Mouse (Mus musculus): Measurements from ENCODE around the gene Adgrg2. TPM values are rescaled to one million over a fixed set of nuclear protein-coding genes. Genes with fewer than 3 reads are reported as not detected.

The Adgrg2 gene
- 0.69 and 0.99 TPM in 2 replicates for polyA plus RNA-seq (2014; fragmentation: Nextera tagmentation; extraction: Ambion mirVana)

DNA sequence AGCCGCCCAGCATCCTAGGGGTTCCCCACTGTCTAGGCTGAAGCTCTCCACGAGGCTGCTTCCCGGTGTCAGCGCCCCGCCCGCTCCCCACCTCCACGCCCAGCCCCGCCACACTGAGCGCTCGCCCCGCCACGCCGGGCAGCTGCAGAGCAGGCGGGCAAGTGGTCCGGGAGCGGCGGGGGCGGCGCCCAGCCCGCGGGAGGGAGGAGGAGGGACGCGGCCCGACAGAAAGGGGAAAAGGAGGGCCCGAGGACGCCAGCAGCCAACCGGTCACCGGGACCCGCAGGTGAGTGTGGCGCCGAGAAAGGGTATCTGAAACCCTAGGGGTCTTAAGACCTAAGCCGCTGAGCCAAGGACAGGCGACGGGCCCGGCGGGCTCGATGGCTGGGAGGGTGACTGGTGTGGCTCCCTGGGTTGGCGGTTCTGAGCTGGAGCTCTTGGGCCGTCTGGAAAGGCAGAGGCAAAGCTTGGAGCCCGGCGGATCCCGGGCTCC lies at the start of gene Adgrg2:
Gene Adgrg2 (plus strand): TSS at position 227 of the 493 bp plus-strand sequence.
- peak; percentile 89 for ATAC-seq (ENCODE audit: low FRiP score, low TSS enrichment)
- Histone ChIP-seq H3K27me3 (ENCODE audit: control insufficient read depth, insufficient read depth, low read length) (peaks cover 8% of the 10 kb centered on the region; the same call in 1 of the 2 replicates), H3K4me3 (ENCODE audit: low read length) (peak within 1 kb of the TSS; percentile 45), H3K4me1 (ENCODE audit: control insufficient read depth, insufficient read depth, low read length) (no peaks in the 10 kb centered on the region), H3K4me2 (replicated peaks; ENCODE audit: low read depth, low read length) (peak within 1 kb of the TSS; percentile 65), H3K9me3 (ENCODE audit: control insufficient read depth, low read length) (no peaks in the 10 kb centered on the region), H3K36me3 (ENCODE audit: control insufficient read depth, insufficient read depth, low read length) (no peaks in the 10 kb centered on the region), H3K9ac (ENCODE audit: low read depth, low read length) (peak within 1 kb of the TSS; percentile 45), H3K27ac (ENCODE audit: low read depth, low read length) (no peak within 1 kb of the TSS)
- 22% methylated on average over 37 of the region's 42 CpGs for WGBS

DNA sequence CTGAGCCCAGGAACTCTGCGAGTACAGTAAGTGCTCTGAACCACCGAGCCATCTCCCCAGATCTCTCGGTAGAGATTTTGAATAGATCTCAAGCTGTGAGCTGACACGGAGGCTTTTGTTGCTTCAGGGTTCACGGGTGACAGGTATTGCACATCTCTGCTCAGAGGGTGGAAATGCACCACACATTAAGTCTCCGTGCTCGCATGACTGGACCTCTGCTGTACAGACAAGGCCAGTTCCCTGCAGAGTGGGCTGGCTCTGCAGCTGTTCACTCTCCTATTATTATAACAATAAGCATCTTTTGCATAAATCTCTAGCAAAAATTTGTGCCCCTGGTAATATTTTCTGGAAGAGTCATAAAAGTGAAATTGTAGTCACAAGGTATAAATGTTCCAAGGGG lies 39.5 kb upstream of the Adgrg2 start:
- Histone ChIP-seq H3K27ac (ENCODE audit: low read depth, low read length) (no peak overlapping the region), H3K36me3 (ENCODE audit: control insufficient read depth, insufficient read depth, low read length) (no peaks in the 10 kb centered on the region), H3K4me1 (ENCODE audit: control insufficient read depth, insufficient read depth, low read length) (no peaks in the 10 kb centered on the region), H3K9ac (ENCODE audit: low read depth, low read length) (no peak overlapping the region), H3K9me3 (ENCODE audit: control insufficient read depth, low read length) (no peaks in the 10 kb centered on the region), H3K4me2 (replicated peaks; ENCODE audit: low read depth, low read length) (no peak overlapping the region), H3K27me3 (ENCODE audit: control insufficient read depth, insufficient read depth, low read length) (no peaks in the 10 kb centered on the region), H3K4me3 (ENCODE audit: low read length) (no peak overlapping the region)
- no peak for ATAC-seq (ENCODE audit: low FRiP score, low TSS enrichment)
- WGBS, result 64% methylated on average over 7 of the region's 7 CpGs

DNA sequence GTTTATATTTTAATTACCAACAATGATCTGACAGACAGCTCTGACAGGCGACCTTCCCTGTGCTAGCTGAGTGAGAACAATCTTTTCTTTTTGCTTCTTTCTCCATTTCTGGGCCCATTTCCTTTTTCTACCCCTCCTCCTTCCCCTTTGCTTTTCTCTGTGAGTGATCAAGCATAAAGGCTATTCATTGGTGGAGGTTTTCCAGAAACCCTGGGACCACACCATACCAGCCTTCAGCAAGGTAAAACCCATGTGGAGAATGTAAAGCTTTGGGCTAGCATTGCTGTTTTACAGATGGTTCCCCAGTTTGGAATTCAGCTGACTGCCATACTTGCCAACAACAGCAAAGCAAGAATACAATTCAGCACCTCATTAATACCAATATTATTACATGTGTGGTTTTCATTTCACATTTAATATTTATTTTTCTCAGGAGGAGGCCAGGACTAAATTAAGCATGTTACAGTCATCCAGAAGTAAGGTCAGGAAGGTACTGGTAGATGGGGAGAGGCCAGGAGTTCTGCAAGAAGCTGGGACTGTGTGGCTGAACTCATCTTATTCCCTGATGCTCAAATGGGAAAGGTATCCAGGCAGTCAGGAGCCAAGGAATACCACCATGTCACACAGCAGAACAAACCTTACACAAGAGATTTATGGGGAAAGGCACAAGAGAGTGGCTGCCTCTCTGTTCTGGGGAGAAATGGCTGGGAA lies 38.4 kb upstream of the Adgrg2 start:
- H3K4me3 ChIP-seq (ENCODE audit: low read length), result no peak overlapping the region
- H3K9me3 ChIP-seq (ENCODE audit: control insufficient read depth, low read length), result no peaks in the 10 kb centered on the region
- H3K4me1 ChIP-seq (ENCODE audit: control insufficient read depth, insufficient read depth, low read length), result no peaks in the 10 kb centered on the region
- no peaks in the 10 kb centered on the region for H3K36me3 ChIP-seq (ENCODE audit: control insufficient read depth, insufficient read depth, low read length)
- H3K27ac ChIP-seq (ENCODE audit: low read depth, low read length), result no peak overlapping the region
- ATAC-seq (ENCODE audit: low FRiP score, low TSS enrichment), result no peak
- no peak overlapping the region for H3K9ac ChIP-seq (ENCODE audit: low read depth, low read length)
- WGBS, result 52% methylated on average over 1 of the region's 1 CpGs
- no peak overlapping the region for H3K4me2 ChIP-seq (replicated peaks; ENCODE audit: low read depth, low read length)
- no peaks in the 10 kb centered on the region for H3K27me3 ChIP-seq (ENCODE audit: control insufficient read depth, insufficient read depth, low read length)

DNA sequence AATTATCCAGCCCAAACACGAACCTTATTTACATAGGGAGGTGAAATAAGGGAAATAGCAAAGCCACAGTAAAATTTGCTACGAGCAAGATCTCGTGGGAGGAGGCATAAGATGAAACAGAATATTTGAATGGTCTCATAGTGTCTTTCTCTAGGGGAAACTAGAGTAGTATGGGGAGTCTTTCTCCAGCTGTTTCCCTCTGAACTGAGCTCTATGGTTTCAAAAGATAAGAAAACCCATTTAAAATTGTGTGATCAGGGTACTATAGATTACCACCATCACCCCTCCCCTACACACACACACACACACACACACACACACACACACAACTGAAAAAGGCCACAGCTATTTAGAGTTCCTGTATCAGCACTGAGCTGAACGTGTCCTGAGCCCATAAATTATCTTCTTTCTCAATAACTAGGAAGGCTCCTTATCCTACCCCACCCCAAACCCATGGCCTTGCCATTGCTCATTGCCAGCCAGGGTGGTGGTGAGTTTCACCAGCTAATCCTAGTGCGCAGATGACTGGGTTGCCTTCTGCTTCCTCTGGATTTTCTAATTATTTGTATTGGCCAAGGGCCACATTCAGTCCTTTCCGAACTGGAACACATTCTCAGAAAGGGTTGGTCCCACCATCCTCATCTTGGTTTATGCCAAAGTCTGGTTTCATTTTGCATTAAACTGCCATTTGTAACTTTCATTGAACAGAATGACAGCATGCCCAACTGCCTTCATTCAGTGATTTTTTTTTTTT lies 5.6 kb upstream of the Adgrg2 start:
- Histone ChIP-seq H3K9ac (ENCODE audit: low read depth, low read length) (no peak overlapping the region), H3K4me3 (ENCODE audit: low read length) (no peak overlapping the region), H3K4me1 (ENCODE audit: control insufficient read depth, insufficient read depth, low read length) (no peaks in the 10 kb centered on the region), H3K27me3 (ENCODE audit: control insufficient read depth, insufficient read depth, low read length) (no peaks in the 10 kb centered on the region), H3K27ac (ENCODE audit: low read depth, low read length) (no peak overlapping the region), H3K4me2 (replicated peaks; ENCODE audit: low read depth, low read length) (no peak overlapping the region), H3K9me3 (ENCODE audit: control insufficient read depth, low read length) (no peaks in the 10 kb centered on the region), H3K36me3 (ENCODE audit: control insufficient read depth, insufficient read depth, low read length) (no peaks in the 10 kb centered on the region)
- WGBS, result 79% methylated on average over 6 of the region's 6 CpGs
- no peak for ATAC-seq (ENCODE audit: low FRiP score, low TSS enrichment)

GRCm38 (mm10) chrX:160385502-160385772 lies 5.1 kb upstream of the Adgrg2 start:
- 100% methylated on average over 1 of the region's 1 CpGs for WGBS
- Histone ChIP-seq H3K27ac (ENCODE audit: low read depth, low read length) (no peak overlapping the region), H3K36me3 (ENCODE audit: control insufficient read depth, insufficient read depth, low read length) (no peaks in the 10 kb centered on the region), H3K4me3 (ENCODE audit: low read length) (no peak overlapping the region), H3K27me3 (ENCODE audit: control insufficient read depth, insufficient read depth, low read length) (peaks cover 2% of the 10 kb centered on the region; the same call in 1 of the 2 replicates), H3K4me1 (ENCODE audit: control insufficient read depth, insufficient read depth, low read length) (no peaks in the 10 kb centered on the region), H3K9me3 (ENCODE audit: control insufficient read depth, low read length) (no peaks in the 10 kb centered on the region), H3K9ac (ENCODE audit: low read depth, low read length) (no peak overlapping the region), H3K4me2 (replicated peaks; ENCODE audit: low read depth, low read length) (no peak overlapping the region)
- no peak for ATAC-seq (ENCODE audit: low FRiP score, low TSS enrichment)

DNA sequence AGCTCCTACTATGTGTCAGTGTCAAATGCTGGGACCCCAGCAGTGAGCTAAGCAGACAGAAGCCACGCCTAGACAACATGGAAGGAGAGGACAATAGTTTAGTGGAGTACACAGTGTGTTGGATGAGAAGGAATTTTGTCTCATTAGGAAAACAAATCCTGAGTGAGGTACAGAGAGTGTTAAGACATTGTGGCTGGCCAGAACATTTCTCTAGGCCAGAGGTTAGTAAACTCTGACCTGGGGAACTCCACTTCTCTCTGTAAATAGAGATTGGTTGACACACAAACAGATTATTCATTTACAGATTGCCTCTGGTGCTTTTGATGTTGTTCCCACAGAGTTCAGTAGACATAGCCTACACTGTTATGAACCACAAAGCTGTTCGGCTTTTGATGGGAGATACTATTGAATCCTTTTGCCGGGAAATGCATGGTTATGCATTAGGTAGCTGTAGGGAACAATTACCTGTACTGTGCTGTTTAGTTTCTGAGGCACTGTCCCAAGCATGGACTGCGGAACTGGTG lies 22.5 kb downstream of the Adgrg2 start:
- no peaks in the 10 kb centered on the region for H3K9me3 ChIP-seq (ENCODE audit: control insufficient read depth, low read length)
- H3K27me3 ChIP-seq (ENCODE audit: control insufficient read depth, insufficient read depth, low read length), result no peaks in the 10 kb centered on the region
- no peak overlapping the region for H3K4me3 ChIP-seq (ENCODE audit: low read length)
- WGBS, result 84% methylated on average over 4 of the region's 4 CpGs
- H3K27ac ChIP-seq (ENCODE audit: low read depth, low read length), result no peak overlapping the region
- H3K4me2 ChIP-seq (replicated peaks; ENCODE audit: low read depth, low read length), result no peak overlapping the region
- no peaks in the 10 kb centered on the region for H3K4me1 ChIP-seq (ENCODE audit: control insufficient read depth, insufficient read depth, low read length)
- no peak for ATAC-seq (ENCODE audit: low FRiP score, low TSS enrichment)
- no peak overlapping the region for H3K9ac ChIP-seq (ENCODE audit: low read depth, low read length)
- no peaks in the 10 kb centered on the region for H3K36me3 ChIP-seq (ENCODE audit: control insufficient read depth, insufficient read depth, low read length)

- Histone ChIP-seq H3K27ac (ENCODE audit: low read depth, low read length) (no peak overlapping the region), H3K9ac (ENCODE audit: low read depth, low read length) (no peak overlapping the region), H3K27me3 (ENCODE audit: control insufficient read depth, insufficient read depth, low read length) (no peaks in the 10 kb centered on the region), H3K9me3 (ENCODE audit: control insufficient read depth, low read length) (no peaks in the 10 kb centered on the region), H3K36me3 (ENCODE audit: control insufficient read depth, insufficient read depth, low read length) (no peaks in the 10 kb centered on the region), H3K4me3 (ENCODE audit: low read length) (no peak overlapping the region), H3K4me2 (replicated peaks; ENCODE audit: low read depth, low read length) (no peak overlapping the region), H3K4me1 (ENCODE audit: control insufficient read depth, insufficient read depth, low read length) (no peaks in the 10 kb centered on the region)
- WGBS, result 89% methylated on average over 7 of the region's 7 CpGs
- no peak for ATAC-seq (ENCODE audit: low FRiP score, low TSS enrichment)
These were observed 23.4 kb downstream of the Adgrg2 start for GRCm38 (mm10) chrX:160413881-160414395.

GRCm38 (mm10) chrX:160418397-160418796 lies 27.9 kb downstream of the Adgrg2 start:
- Histone ChIP-seq H3K4me2 (replicated peaks; ENCODE audit: low read depth, low read length) (no peak overlapping the region), H3K27ac (ENCODE audit: low read depth, low read length) (no peak overlapping the region), H3K4me1 (ENCODE audit: control insufficient read depth, insufficient read depth, low read length) (no peaks in the 10 kb centered on the region), H3K9me3 (ENCODE audit: control insufficient read depth, low read length) (no peaks in the 10 kb centered on the region), H3K4me3 (ENCODE audit: low read length) (no peak overlapping the region), H3K9ac (ENCODE audit: low read depth, low read length) (no peak overlapping the region), H3K36me3 (ENCODE audit: control insufficient read depth, insufficient read depth, low read length) (no peaks in the 10 kb centered on the region), H3K27me3 (ENCODE audit: control insufficient read depth, insufficient read depth, low read length) (no peaks in the 10 kb centered on the region)
- WGBS, result 82% methylated on average over 7 of the region's 7 CpGs
- ATAC-seq (ENCODE audit: low FRiP score, low TSS enrichment), result no peak

- Histone ChIP-seq H3K4me3 (ENCODE audit: low read length) (no peak overlapping the region), H3K4me2 (replicated peaks; ENCODE audit: low read depth, low read length) (no peak overlapping the region), H3K27me3 (ENCODE audit: control insufficient read depth, insufficient read depth, low read length) (no peaks in the 10 kb centered on the region), H3K36me3 (ENCODE audit: control insufficient read depth, insufficient read depth, low read length) (no peaks in the 10 kb centered on the region), H3K9me3 (ENCODE audit: control insufficient read depth, low read length) (no peaks in the 10 kb centered on the region), H3K9ac (ENCODE audit: low read depth, low read length) (no peak overlapping the region), H3K4me1 (ENCODE audit: control insufficient read depth, insufficient read depth, low read length) (no peaks in the 10 kb centered on the region), H3K27ac (ENCODE audit: low read depth, low read length) (no peak overlapping the region)
- ATAC-seq (ENCODE audit: low FRiP score, low TSS enrichment), result no peak
- WGBS, result 65% methylated on average over 1 of the region's 1 CpGs
These were observed 33.2 kb downstream of the Adgrg2 start for GRCm38 (mm10) chrX:160423737-160424136.
